Mouse (Mus musculus): ENCODE results near the gene Pde5a. TPM values are rescaled to one million over a fixed set of nuclear protein-coding genes. Genes with fewer than 3 reads are reported as not detected.

Gene Pde5a
- polyA plus RNA-seq, 1 experiment from 2014 or later = 0.83 TPM

DNA sequence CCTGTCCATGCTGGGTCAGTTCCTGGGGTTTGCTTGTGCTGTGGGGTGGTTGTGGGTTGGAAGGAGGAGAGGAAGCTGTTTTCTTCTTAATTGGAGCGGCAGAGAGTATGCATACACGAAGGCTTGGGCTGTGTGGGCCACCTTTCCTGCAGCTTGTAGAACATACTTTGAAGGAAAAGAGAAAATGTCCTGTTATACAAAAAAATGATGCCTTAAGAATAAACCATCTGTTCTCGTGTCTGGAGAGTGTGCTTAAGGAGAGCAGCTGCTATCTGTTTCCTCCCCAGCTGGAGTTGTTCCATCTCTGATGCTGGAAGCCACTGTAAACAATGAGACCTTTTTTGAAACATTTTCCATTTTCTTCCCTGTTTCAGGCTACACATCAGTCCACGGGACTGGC is 85.8 kb downstream of the Pde5a start:
- no peak overlapping the region for H3K4me2 ChIP-seq (ENCODE audit: low read depth, low read length)
- H3K4me1 ChIP-seq (ENCODE audit: control insufficient read depth, low read depth, low read length) = no peaks in the 10 kb centered on the region
- no peak for ATAC-seq (ENCODE audit: low read depth)
- H3K27ac ChIP-seq (ENCODE audit: low read length) = no peak overlapping the region
- no peaks in the 10 kb centered on the region for H3K36me3 ChIP-seq (ENCODE audit: control insufficient read depth, insufficient read depth)
- no peak overlapping the region for H3K4me3 ChIP-seq (ENCODE audit: low read depth, low read length)
- no peaks in the 10 kb centered on the region for H3K9me3 ChIP-seq (replicated peaks; ENCODE audit: control insufficient read depth, low read length)
- H3K27me3 ChIP-seq (ENCODE audit: control insufficient read depth, insufficient read depth, low read depth, low read length) = no peaks in the 10 kb centered on the region
- WGBS (ENCODE audit: insufficient replicate concordance) = 49% methylated on average over 4 of the region's 4 CpGs
- H3K9ac ChIP-seq (ENCODE audit: low read depth, low read length) = no peak overlapping the region

GRCm38 (mm10) chr3:122818282-122818681 is 89.5 kb downstream of the Pde5a start:
- 55% methylated on average over 5 of the region's 5 CpGs for WGBS (ENCODE audit: insufficient replicate concordance)
- ATAC-seq (ENCODE audit: low read depth) = no peak
- H3K9ac ChIP-seq (ENCODE audit: low read depth, low read length) = no peak overlapping the region
- H3K9me3 ChIP-seq (replicated peaks; ENCODE audit: control insufficient read depth, low read length) = no peaks in the 10 kb centered on the region
- no peak overlapping the region for H3K4me2 ChIP-seq (ENCODE audit: low read depth, low read length)
- no peak overlapping the region for H3K27ac ChIP-seq (ENCODE audit: low read length)
- H3K27me3 ChIP-seq (ENCODE audit: control insufficient read depth, insufficient read depth, low read depth, low read length) = no peaks in the 10 kb centered on the region
- H3K36me3 ChIP-seq (ENCODE audit: control insufficient read depth, insufficient read depth) = no peaks in the 10 kb centered on the region
- no peaks in the 10 kb centered on the region for H3K4me1 ChIP-seq (ENCODE audit: control insufficient read depth, low read depth, low read length)
- no peak overlapping the region for H3K4me3 ChIP-seq (ENCODE audit: low read depth, low read length)

GRCm38 (mm10) chr3:122820700-122821099 is 92.0 kb downstream of the Pde5a start:
- H3K4me3 ChIP-seq (ENCODE audit: low read depth, low read length) = no peak overlapping the region
- H3K4me1 ChIP-seq (ENCODE audit: control insufficient read depth, low read depth, low read length) = no peaks in the 10 kb centered on the region
- no peaks in the 10 kb centered on the region for H3K36me3 ChIP-seq (ENCODE audit: control insufficient read depth, insufficient read depth)
- H3K27ac ChIP-seq (ENCODE audit: low read length) = no peak overlapping the region
- no peaks in the 10 kb centered on the region for H3K27me3 ChIP-seq (ENCODE audit: control insufficient read depth, insufficient read depth, low read depth, low read length)
- no peak for ATAC-seq (ENCODE audit: low read depth)
- H3K9ac ChIP-seq (ENCODE audit: low read depth, low read length) = no peak overlapping the region
- H3K4me2 ChIP-seq (ENCODE audit: low read depth, low read length) = no peak overlapping the region
- H3K9me3 ChIP-seq (replicated peaks; ENCODE audit: control insufficient read depth, low read length) = no peaks in the 10 kb centered on the region
- 52% methylated on average over 4 of the region's 4 CpGs for WGBS (ENCODE audit: insufficient replicate concordance)

DNA sequence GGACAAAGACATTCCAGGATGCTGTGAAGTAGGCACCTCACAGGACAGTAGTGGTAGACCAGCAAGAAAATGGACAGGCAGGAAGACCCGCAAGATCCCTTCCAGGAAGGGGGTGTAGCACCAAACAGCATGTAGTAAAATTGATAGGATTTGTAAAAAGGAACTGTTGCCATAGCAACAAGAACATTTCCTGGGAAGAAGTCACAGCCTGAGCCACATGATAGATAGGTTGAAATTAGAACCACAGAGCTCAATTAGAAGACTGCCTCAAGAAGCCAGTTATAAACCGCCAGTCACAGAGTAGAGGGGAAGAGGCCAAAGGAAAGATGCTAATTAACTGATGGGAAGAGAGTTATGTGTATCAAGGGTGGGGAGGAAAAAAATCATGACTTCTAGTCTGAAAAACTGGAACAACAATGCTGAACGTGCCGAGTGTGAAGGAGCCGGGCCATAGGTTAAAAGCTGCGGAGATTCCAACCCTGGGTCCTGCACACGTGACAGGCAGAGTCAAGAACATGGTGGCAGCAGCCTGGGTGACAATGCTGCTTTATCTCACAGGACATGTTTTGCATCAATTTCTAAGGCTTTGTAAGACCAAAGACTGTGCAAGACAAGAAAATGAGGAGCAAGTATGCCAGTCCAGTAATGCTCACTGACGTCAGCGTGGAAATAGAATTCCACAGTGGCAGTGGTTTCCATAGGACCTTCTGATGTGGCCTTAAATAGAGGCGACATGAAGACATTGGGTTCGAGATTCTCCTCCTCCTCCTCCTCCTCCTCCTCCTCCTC is 99.7 kb downstream of the Pde5a start:
- Histone ChIP-seq H3K4me1 (ENCODE audit: control insufficient read depth, low read depth, low read length) (no peaks in the 10 kb centered on the region), H3K9me3 (replicated peaks; ENCODE audit: control insufficient read depth, low read length) (no peaks in the 10 kb centered on the region), H3K4me2 (ENCODE audit: low read depth, low read length) (no peak overlapping the region), H3K27ac (ENCODE audit: low read length) (no peak overlapping the region), H3K36me3 (ENCODE audit: control insufficient read depth, insufficient read depth) (no peaks in the 10 kb centered on the region), H3K27me3 (ENCODE audit: control insufficient read depth, insufficient read depth, low read depth, low read length) (no peaks in the 10 kb centered on the region), H3K4me3 (ENCODE audit: low read depth, low read length) (no peak overlapping the region), H3K9ac (ENCODE audit: low read depth, low read length) (no peak overlapping the region)
- ATAC-seq (ENCODE audit: low read depth) = no peak
- WGBS (ENCODE audit: insufficient replicate concordance) = 71% methylated on average over 11 of the region's 11 CpGs

DNA sequence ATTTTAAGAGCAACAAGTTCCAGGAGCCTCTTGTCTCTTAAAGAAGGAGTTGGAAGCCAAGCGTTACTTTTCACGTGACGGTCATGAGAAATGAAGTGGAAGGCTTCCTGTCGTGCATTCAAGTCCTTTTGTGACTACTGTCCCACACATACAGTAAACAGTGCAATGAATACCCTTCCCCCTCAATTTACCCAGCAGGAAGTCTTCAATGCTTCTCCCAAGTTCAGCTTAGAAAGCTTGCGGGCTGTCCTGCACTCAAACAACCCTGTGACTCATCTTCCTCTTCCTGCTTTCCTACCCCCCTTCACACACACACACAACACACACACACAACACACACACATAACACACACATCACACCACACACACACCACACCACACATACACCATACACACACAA is 105.8 kb downstream of the Pde5a start:
- ATAC-seq (ENCODE audit: low read depth) = 0 out of 2 replicates have a peak, but pooled peaks have one; percentile 13
- Histone ChIP-seq H3K27me3 (ENCODE audit: control insufficient read depth, insufficient read depth, low read depth, low read length) (no peaks in the 10 kb centered on the region), H3K4me2 (ENCODE audit: low read depth, low read length) (no peak overlapping the region), H3K9me3 (replicated peaks; ENCODE audit: control insufficient read depth, low read length) (no peaks in the 10 kb centered on the region), H3K4me3 (ENCODE audit: low read depth, low read length) (no peak overlapping the region), H3K36me3 (ENCODE audit: control insufficient read depth, insufficient read depth) (no peaks in the 10 kb centered on the region), H3K9ac (ENCODE audit: low read depth, low read length) (no peak overlapping the region), H3K27ac (ENCODE audit: low read length) (no peak overlapping the region), H3K4me1 (ENCODE audit: control insufficient read depth, low read depth, low read length) (no peaks in the 10 kb centered on the region)
- 40% methylated on average over 5 of the region's 5 CpGs for WGBS (ENCODE audit: insufficient replicate concordance)

DNA sequence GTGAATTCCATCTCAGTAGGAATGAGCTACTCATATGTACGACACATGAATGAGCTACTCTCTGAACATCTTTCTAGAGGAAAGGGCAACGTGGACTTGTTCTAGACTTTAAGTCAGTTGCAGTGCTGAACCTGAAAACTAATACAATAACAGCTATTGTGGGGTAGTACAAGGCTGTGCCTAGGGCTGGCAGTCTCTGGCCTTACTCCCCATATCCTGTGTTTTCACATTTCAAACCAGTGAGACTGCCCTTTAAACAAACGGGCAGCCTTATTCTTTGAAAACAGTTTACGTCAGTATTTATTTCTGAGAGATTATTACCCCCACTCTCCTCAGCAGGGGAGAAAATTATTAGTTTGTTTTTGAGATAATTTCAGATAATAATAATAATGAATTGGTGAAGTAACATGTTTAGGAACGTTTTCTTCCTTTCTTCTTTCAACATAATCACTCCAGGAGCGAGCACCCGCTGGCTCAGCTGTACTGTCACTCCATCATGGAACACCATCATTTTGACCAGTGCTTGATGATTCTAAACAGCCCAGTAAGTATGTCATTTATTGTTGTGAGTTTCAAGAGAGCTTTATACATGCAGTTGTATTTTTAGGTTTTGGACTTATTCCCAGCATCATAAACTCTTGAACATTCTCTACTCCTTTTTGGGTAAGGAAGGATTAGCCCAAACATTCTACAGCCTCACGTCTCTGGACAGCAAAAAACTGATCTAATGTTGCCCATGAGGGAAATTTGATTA is 106.5 kb downstream of the Pde5a start:
- Histone ChIP-seq H3K9me3 (replicated peaks; ENCODE audit: control insufficient read depth, low read length) (no peaks in the 10 kb centered on the region), H3K9ac (ENCODE audit: low read depth, low read length) (no peak overlapping the region), H3K4me3 (ENCODE audit: low read depth, low read length) (no peak overlapping the region), H3K4me1 (ENCODE audit: control insufficient read depth, low read depth, low read length) (no peaks in the 10 kb centered on the region), H3K36me3 (ENCODE audit: control insufficient read depth, insufficient read depth) (no peaks in the 10 kb centered on the region), H3K27ac (ENCODE audit: low read length) (no peak overlapping the region), H3K4me2 (ENCODE audit: low read depth, low read length) (no peak overlapping the region), H3K27me3 (ENCODE audit: control insufficient read depth, insufficient read depth, low read depth, low read length) (no peaks in the 10 kb centered on the region)
- 60% methylated on average over 8 of the region's 8 CpGs for WGBS (ENCODE audit: insufficient replicate concordance)
- ATAC-seq (ENCODE audit: low read depth) = no peak

- no peak overlapping the region for H3K4me2 ChIP-seq (ENCODE audit: low read depth, low read length)
- no peak overlapping the region for H3K4me3 ChIP-seq (ENCODE audit: low read depth, low read length)
- no peaks in the 10 kb centered on the region for H3K36me3 ChIP-seq (ENCODE audit: control insufficient read depth, insufficient read depth)
- H3K9me3 ChIP-seq (replicated peaks; ENCODE audit: control insufficient read depth, low read length) = no peaks in the 10 kb centered on the region
- H3K27ac ChIP-seq (ENCODE audit: low read length) = no peak overlapping the region
- no peaks in the 10 kb centered on the region for H3K27me3 ChIP-seq (ENCODE audit: control insufficient read depth, insufficient read depth, low read depth, low read length)
- H3K4me1 ChIP-seq (ENCODE audit: control insufficient read depth, low read depth, low read length) = no peaks in the 10 kb centered on the region
- no peak overlapping the region for H3K9ac ChIP-seq (ENCODE audit: low read depth, low read length)
- 46% methylated on average over 2 of the region's 2 CpGs for WGBS (ENCODE audit: insufficient replicate concordance)
- ATAC-seq (ENCODE audit: low read depth) = no peak
Measured at GRCm38 (mm10) chr3:122837639-122838038, 108.9 kb downstream of the Pde5a start.

DNA sequence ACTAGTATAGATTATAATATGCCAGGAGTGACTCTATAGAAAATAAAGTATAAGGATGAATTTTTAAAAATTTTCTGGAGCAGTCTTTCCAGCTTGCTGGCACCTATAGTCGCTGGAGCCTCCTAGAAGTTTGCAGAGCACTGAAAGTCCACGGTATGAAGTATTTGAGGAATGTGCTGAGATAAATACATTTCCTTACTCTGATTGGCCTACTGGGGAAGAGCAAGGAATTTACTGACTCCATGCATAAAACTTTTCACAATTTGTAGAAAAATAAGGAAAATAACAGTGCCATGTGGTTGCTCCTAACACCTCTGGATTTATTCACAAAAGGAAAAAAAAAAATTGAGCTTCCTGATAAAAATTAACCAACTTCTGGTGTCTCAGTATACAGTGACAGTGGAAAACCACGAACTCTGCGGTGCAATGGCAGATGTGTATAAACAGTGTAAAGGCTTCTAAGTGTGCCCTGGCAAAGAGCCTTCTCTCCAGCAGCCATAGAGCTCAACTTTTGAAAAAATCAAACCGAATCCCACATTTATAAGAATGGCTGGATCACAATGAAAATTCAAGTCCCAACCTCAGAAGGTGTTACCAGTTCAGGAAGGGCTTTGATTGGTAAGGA is 119.8 kb downstream of the Pde5a start:
- Histone ChIP-seq H3K36me3 (ENCODE audit: control insufficient read depth, insufficient read depth) (no peaks in the 10 kb centered on the region), H3K4me2 (ENCODE audit: low read depth, low read length) (no peak overlapping the region), H3K4me3 (ENCODE audit: low read depth, low read length) (no peak overlapping the region), H3K4me1 (ENCODE audit: control insufficient read depth, low read depth, low read length) (no peaks in the 10 kb centered on the region), H3K27ac (ENCODE audit: low read length) (no peak overlapping the region), H3K9ac (ENCODE audit: low read depth, low read length) (no peak overlapping the region), H3K27me3 (ENCODE audit: control insufficient read depth, insufficient read depth, low read depth, low read length) (no peaks in the 10 kb centered on the region), H3K9me3 (replicated peaks; ENCODE audit: control insufficient read depth, low read length) (no peaks in the 10 kb centered on the region)
- 43% methylated on average over 5 of the region's 5 CpGs for WGBS (ENCODE audit: insufficient replicate concordance)
- no peak for ATAC-seq (ENCODE audit: low read depth)

DNA sequence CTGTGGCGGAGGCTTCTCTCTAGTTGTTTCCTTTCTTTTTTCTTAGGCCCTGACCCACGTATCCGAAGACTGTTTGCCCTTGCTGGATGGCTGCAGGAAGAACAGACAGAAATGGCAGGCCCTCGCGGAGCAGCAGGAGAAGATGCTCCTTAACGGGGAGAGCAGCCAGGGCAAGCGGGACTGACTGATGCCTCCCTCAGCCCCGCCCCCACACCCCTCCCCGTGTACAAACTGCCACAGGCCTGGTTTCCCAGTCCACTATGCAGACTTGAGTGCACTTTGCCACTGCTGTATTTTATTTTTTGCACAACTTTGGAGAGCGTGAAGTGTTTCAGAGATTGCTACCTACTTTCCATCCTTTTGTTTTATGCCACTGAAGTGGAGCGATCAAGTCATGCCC is 126.4 kb downstream of the Pde5a start:
- no peaks in the 10 kb centered on the region for H3K27me3 ChIP-seq (ENCODE audit: control insufficient read depth, insufficient read depth, low read depth, low read length)
- H3K9ac ChIP-seq (ENCODE audit: low read depth, low read length) = no peak overlapping the region
- H3K36me3 ChIP-seq (ENCODE audit: control insufficient read depth, insufficient read depth) = no peaks in the 10 kb centered on the region
- no peak overlapping the region for H3K4me2 ChIP-seq (ENCODE audit: low read depth, low read length)
- ATAC-seq (ENCODE audit: low read depth) = no peak
- H3K9me3 ChIP-seq (replicated peaks; ENCODE audit: control insufficient read depth, low read length) = no peaks in the 10 kb centered on the region
- WGBS (ENCODE audit: insufficient replicate concordance) = 62% methylated on average over 11 of the region's 11 CpGs
- no peak overlapping the region for H3K27ac ChIP-seq (ENCODE audit: low read length)
- H3K4me3 ChIP-seq (ENCODE audit: low read depth, low read length) = no peak overlapping the region
- H3K4me1 ChIP-seq (ENCODE audit: control insufficient read depth, low read depth, low read length) = no peaks in the 10 kb centered on the region

All from liver, embryonic 16.5 days (tissue).